Mouse (Mus musculus) intestine, postnatal 0 days (tissue): Measurements from ENCODE around the gene Emx1. TPM values are rescaled to one million over a fixed set of nuclear protein-coding genes. Genes with fewer than 3 reads are reported as not detected.

Experiments
- ATAC-seq: fragments of 200-750 bp; cut with Nextera tagmentation; 2 replicates; pipeline ENCODE4 v1.8.0; 2017; ENCODE audit warnings: mild to moderate bottlenecking, moderate TSS enrichment, moderate library complexity
- H3K27ac ChIP-seq: fragments of 300-500 bp; sonication (generic); 2 replicates; pipeline ENCODE4 v1.5.1; 2014; ENCODE audit warnings: mild to moderate bottlenecking, low read depth, low read length, moderate library complexity
- H3K27me3 ChIP-seq: fragments of 300-500 bp; sonication (generic); replicated peaks from 2 replicates; pipeline ENCODE4 v1.6.1; 2014; ENCODE audit warnings: low read length, mixed read lengths; ENCODE audit not compliant: control insufficient read depth, insufficient read depth
- H3K36me3 ChIP-seq: fragments of 300-500 bp; sonication (generic); 2 replicates; pipeline ENCODE4 v1.6.1; 2014; ENCODE audit warnings: mild to moderate bottlenecking, moderate library complexity; ENCODE audit not compliant: control insufficient read depth, insufficient read depth
- H3K4me1 ChIP-seq: fragments of 300-500 bp; sonication (generic); replicated peaks from 2 replicates; pipeline ENCODE4 v1.6.1; 2014; ENCODE audit warnings: antibody characterized with exemption, low read length, mixed read lengths; ENCODE audit not compliant: control insufficient read depth, insufficient read depth
- H3K4me2 ChIP-seq: fragments of 300-500 bp; sonication (generic); replicated peaks from 2 replicates; pipeline ENCODE4 v1.6.1; 2014; ENCODE audit warnings: low read depth, mild to moderate bottlenecking, moderate library complexity
- H3K4me3 ChIP-seq: fragments of 300-500 bp; sonication (generic); 2 replicates; pipeline ENCODE4 v1.5.1; 2014; ENCODE audit warnings: low read depth, low read length
- H3K9ac ChIP-seq: fragments of 300-500 bp; sonication (generic); 2 replicates; pipeline ENCODE4 v1.6.1; 2014; ENCODE audit warnings: mild to moderate bottlenecking, low read depth, low read length
- H3K9me3 ChIP-seq: fragments of 300-500 bp; sonication (generic); 2 replicates; pipeline ENCODE4 v1.6.1; 2016; ENCODE audit warnings: mixed run types; ENCODE audit not compliant: control insufficient read depth
- CTCF ChIP-seq: sonication (generic); IDR thresholded peaks from 2 replicates; pipeline ENCODE4 v1.5.1; 2016; ENCODE audit warnings: low read depth, mild to moderate bottlenecking, control low read depth, antibody characterized with exemption, moderate library complexity
- WGBS: fragments of 180-500 bp; shearing (Covaris S2); extraction: QIAGEN DNeasy Blood & Tissue Kit; methylation state at CpG from one replicate; pipeline ENCODE4 v1.1.7; 2014; 5-methylcytosine and 5-hydroxymethylcytosine counted together
- polyA plus RNA-seq: library from polyadenylated mRNA; unstranded; fragments of >200 nt; fragmentation: Nextera tagmentation; extraction: Ambion mirVana; gene quantifications from 2 replicates; pipeline ENCODE4 v1.2.1, GENCODE M21; 2015

Gene Emx1
- polyA plus RNA-seq, 1 experiment from 2014 or later, result not detected

DNA sequence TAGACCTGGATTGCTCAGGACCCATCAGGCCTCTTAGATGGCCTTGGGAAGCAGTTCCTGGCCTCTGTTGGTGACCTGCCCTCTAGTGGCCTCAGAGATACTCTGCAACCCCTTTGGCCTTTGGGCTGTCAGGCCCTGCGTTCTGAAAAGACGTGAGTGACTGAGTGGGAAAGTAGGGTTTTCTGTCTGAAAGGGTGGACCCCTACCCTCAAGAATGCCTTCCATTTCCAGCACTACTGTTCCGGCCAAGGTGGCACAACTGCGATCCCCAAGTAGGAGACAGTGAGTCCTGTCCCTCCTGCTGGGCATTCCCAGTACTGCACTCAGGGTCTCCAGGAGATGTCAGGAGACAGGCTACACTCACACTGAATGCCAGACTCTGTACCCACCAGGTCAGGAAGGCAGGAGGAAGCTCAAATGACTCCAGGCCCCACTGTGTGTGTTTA is 51.8 kb downstream of the Emx1 start:
- H3K27me3 ChIP-seq, result no peaks in the 10 kb centered on the region
- no peak overlapping the region for H3K9ac ChIP-seq
- no peaks in the 10 kb centered on the region for H3K36me3 ChIP-seq
- no peak overlapping the region for H3K27ac ChIP-seq
- no peak overlapping the region for H3K4me3 ChIP-seq
- peak; percentile 68; the same call in 1 of the 2 replicates for ATAC-seq
- H3K9me3 ChIP-seq, result no peaks in the 10 kb centered on the region
- H3K4me1 ChIP-seq, result no peaks in the 10 kb centered on the region
- TF ChIP-seq CTCF, result peak; percentile 92
- WGBS, result 10% methylated on average over 4 of the region's 4 CpGs
- peak overlapping the region; percentile 57 for H3K4me2 ChIP-seq

DNA sequence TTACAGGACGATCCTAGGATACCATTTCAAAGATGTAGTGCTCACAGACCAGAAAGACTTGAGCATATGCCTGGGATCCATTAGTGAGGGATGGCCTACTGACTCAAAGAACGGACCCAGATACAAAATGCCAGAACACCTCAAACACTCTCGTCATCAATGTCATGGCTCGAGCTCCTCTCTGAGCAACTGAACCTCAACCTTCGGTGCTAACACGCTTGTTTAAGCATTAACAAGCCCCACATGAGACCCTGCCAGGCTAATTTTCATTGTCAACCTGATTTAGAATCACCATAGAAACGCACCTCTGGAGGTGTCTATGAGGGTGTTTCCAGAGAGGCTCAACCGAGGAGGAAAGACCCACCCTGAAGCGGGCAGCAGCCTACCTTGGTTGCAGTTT is 62.6 kb downstream of the Emx1 start:
- Histone ChIP-seq H3K36me3 (no peaks in the 10 kb centered on the region), H3K4me2 (no peak overlapping the region), H3K4me1 (no peaks in the 10 kb centered on the region), H3K4me3 (no peak overlapping the region), H3K9me3 (no peaks in the 10 kb centered on the region), H3K9ac (no peak overlapping the region), H3K27me3 (no peaks in the 10 kb centered on the region), H3K27ac (no peak overlapping the region)
- no peak for ATAC-seq
- 81% methylated on average over 9 of the region's 9 CpGs for WGBS
- TF ChIP-seq CTCF, result no peak

DNA sequence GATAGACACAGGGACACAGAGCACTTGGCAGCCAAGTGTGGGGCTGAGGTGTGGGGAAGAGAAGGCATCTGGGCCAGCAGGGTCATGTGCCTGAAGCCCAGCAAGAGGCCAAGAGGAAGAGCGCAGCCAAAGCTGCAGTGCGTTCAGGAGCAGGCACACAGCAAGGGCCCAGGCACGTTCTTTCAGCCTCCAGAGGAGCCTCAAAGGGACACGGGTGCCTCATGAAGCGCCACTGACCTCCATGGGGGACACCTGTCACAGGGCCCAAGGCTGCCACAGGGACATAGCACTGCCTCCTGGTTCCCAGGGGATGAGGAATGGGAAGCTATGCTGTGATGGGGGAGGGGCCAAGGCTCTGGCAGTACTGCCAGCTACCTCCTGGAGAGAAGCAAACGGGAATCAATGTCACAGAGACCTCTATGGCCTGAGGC is 63.6 kb downstream of the Emx1 start:
- H3K4me1 ChIP-seq, result no peaks in the 10 kb centered on the region
- TF ChIP-seq CTCF, result no peak
- no peak overlapping the region for H3K27ac ChIP-seq
- no peak for ATAC-seq
- no peaks in the 10 kb centered on the region for H3K36me3 ChIP-seq
- H3K9me3 ChIP-seq, result no peaks in the 10 kb centered on the region
- WGBS, result 68% methylated on average over 6 of the region's 6 CpGs
- no peaks in the 10 kb centered on the region for H3K27me3 ChIP-seq
- no peak overlapping the region for H3K4me3 ChIP-seq
- no peak overlapping the region for H3K4me2 ChIP-seq
- H3K9ac ChIP-seq, result no peak overlapping the region

DNA sequence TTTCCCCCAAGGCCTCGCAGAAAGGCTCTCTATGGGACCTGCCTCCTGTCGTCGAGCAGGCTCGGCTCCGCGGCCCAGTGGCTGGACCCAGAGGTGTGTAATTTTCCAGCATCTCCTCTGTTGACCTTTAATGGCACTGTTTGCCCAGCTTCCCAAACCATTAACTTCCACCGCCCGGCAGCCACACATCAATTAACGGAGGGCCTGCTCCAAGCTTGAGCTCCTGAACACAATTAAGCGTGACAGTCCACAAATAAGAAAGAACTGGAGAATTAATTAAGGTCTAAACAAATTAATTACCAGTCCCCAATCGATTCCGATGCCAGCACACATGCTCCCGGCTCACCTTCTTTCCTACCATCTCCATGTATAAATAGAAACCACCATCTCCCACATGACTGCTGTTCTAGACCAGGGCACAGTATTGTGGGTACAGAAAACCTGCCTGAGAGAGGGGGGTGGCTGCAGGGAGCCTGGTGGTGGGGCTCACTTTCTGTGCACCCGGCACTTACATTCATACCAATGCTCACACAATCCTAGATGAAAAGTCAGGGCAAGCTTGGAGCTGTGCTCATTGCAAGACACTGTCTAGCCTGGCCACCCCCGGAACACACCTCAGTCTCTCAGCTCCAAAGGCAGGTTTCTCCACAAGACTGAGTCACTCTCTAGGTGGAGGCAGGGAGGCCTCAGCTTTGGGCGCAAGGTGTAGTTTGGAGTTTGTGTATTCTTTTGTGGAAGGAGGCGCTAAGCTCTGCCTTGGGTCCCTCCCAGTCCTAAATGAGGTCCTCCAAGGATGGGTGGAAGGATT is 65.2 kb downstream of the Emx1 start:
- H3K27me3 ChIP-seq, result no peaks in the 10 kb centered on the region
- H3K9ac ChIP-seq, result no peak overlapping the region
- H3K27ac ChIP-seq, result no peak overlapping the region
- H3K9me3 ChIP-seq, result no peaks in the 10 kb centered on the region
- no peaks in the 10 kb centered on the region for H3K36me3 ChIP-seq
- WGBS, result 82% methylated on average over 17 of the region's 17 CpGs
- no peak for ATAC-seq
- H3K4me3 ChIP-seq, result no peak overlapping the region
- no peak overlapping the region for H3K4me2 ChIP-seq
- H3K4me1 ChIP-seq, result no peaks in the 10 kb centered on the region
- TF ChIP-seq CTCF, result no peak

DNA sequence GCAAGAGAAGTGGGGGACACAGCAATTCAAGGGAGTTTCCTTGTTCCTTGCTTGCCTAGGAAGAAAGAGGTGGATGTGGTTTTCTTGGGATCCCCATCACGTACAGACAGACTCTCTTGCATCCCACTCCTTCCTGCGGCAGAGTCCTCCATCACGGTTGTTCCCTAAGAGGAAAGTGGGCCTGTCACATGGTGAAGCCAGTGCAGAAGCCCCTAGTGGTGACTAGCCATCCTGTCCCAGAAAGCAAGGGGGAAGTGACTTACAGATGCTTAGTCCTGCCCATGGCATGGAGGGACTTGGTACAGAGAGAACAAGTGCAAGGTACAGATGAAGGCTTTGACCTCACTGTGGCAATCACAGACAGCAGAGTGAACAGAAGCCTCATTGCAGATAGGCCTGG is 66.0 kb downstream of the Emx1 start:
- H3K4me2 ChIP-seq, result no peak overlapping the region
- H3K27ac ChIP-seq, result no peak overlapping the region
- H3K27me3 ChIP-seq, result no peaks in the 10 kb centered on the region
- no peaks in the 10 kb centered on the region for H3K9me3 ChIP-seq
- no peak overlapping the region for H3K9ac ChIP-seq
- H3K4me1 ChIP-seq, result no peaks in the 10 kb centered on the region
- ATAC-seq, result 0 out of 2 replicates have a peak, but pooled peaks have one; percentile 32
- 76% methylated on average over 3 of the region's 3 CpGs for WGBS
- no peaks in the 10 kb centered on the region for H3K36me3 ChIP-seq
- no peak overlapping the region for H3K4me3 ChIP-seq
- TF ChIP-seq CTCF, result peak; percentile 36

Other genes starting within 250 kb of the Emx1 start
- gene Exoc6b, start 117.9 kb upstream of the Emx1 start, polyA plus RNA-seq, result 6.7 and 8.6 TPM in 2 replicates
- 66.2 and 70.7 TPM in 2 replicates for gene Spr, start 49.7 kb upstream of the Emx1 start, polyA plus RNA-seq
- gene Sfxn5, start 146.0 kb downstream of the Emx1 start, polyA plus RNA-seq, result 3.2 and 3.4 TPM in 2 replicates
- gene Rab11fip5, start 187.2 kb downstream of the Emx1 start, polyA plus RNA-seq, result 30.5 and 35.8 TPM in 2 replicates
- gene Noto, start 236.4 kb downstream of the Emx1 start, polyA plus RNA-seq, result not detected in 2 replicates
- 10.1 and 10.9 TPM in 2 replicates for gene Smyd5, start 244.6 kb downstream of the Emx1 start, polyA plus RNA-seq